Mouse (Mus musculus) thymus, adult 2 months (tissue): Measurements from ENCODE around the gene Ccser1. TPM values are rescaled to one million over a fixed set of nuclear protein-coding genes. Genes with fewer than 3 reads are reported as not detected.

Experiments
- DNase-seq: peaks from one replicate; pipeline ENCODE4 v3.0.0; 2021
- H3K27ac ChIP-seq: fragments of 200-500 bp; 2 replicates; pipeline ENCODE4 v1.5.1; 2012; ENCODE audit warnings: low read length, control low read depth; ENCODE audit not compliant: control insufficient read depth, insufficient read depth
- H3K27me3 ChIP-seq: fragments of 200-500 bp; 2 replicates; pipeline ENCODE4 v1.6.1; 2012; ENCODE audit warnings: mild to moderate bottlenecking, low read length, moderate library complexity, mixed read lengths; ENCODE audit not compliant: control insufficient read depth, insufficient read depth
- H3K36me3 ChIP-seq: fragments of 200-500 bp; 2 replicates; pipeline ENCODE4 v1.6.1; 2012; ENCODE audit warnings: mild to moderate bottlenecking, low read length, moderate library complexity; ENCODE audit not compliant: control insufficient read depth, insufficient read depth
- H3K4me1 ChIP-seq: fragments of 200-500 bp; replicated peaks from 2 replicates; pipeline ENCODE4 v1.6.1; 2012; ENCODE audit warnings: low read length; ENCODE audit not compliant: control insufficient read depth, insufficient read depth
- H3K4me3 ChIP-seq: fragments of 200-500 bp; 2 replicates; pipeline ENCODE4 v1.5.1; 2012; ENCODE audit warnings: mild to moderate bottlenecking, low read length, control low read depth, moderate library complexity; ENCODE audit not compliant: control insufficient read depth, insufficient read depth
- CTCF ChIP-seq: fragments of 200-500 bp; IDR thresholded peaks from 2 replicates; pipeline ENCODE4 v1.5.1; 2012; ENCODE audit warnings: mild to moderate bottlenecking, control low read depth, low read length, moderate library complexity, borderline replicate concordance; ENCODE audit not compliant: control insufficient read depth, poor library complexity, insufficient read depth; ENCODE audit errors: extremely low read depth
- POLR2A ChIP-seq: fragments of 200-500 bp; IDR thresholded peaks from 2 replicates; pipeline ENCODE4 v1.6.1; 2012; ENCODE audit warnings: mild to moderate bottlenecking, low read length, control low read depth, moderate library complexity; ENCODE audit not compliant: control insufficient read depth, poor library complexity, insufficient read depth; ENCODE audit errors: extremely low read depth
- WGBS: fragments of 180-500 bp; shearing (Covaris S2); methylation state at CpG from one replicate; pipeline ENCODE4 v1.1.7; 2018; 5-methylcytosine and 5-hydroxymethylcytosine counted together
- polyA plus RNA-seq: library from polyadenylated mRNA; depleted of rRNA; stranded (reverse); fragments of >200 nt; gene quantifications from 2 replicates; pipeline ENCODE4 v1.2.3, GENCODE M21; 2012

Gene Ccser1
- polyA plus RNA-seq, 1 experiment, result 1.6 TPM

DNA sequence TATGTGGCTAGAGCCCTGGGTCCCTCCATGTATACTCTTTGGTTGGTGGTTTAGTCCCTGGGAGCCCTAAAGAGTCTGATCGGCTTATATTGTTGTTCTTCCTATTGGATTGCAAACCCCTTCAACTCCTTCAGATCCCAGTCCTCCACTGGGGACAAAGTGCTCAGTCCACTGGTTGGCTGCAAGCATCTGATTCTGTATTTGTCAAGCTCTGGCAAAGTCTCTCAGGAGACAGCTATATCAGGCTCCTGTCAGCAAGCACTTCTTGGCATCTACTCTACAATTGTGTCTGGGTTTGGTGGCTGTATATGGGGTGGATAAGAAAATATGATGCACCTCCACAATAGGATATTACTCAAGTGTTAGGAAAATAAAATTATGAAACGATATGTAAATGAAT is 1187.7 kb downstream of the Ccser1 start:
- WGBS, result 94% methylated on average over 2 of the region's 2 CpGs
- no peaks in the 10 kb centered on the region for H3K4me1 ChIP-seq
- H3K4me3 ChIP-seq, result no peak overlapping the region
- no peak overlapping the region for H3K27ac ChIP-seq
- DNase-seq, result no peak
- H3K36me3 ChIP-seq, result no peaks in the 10 kb centered on the region
- TF ChIP-seq POLR2A (no peak), CTCF (no peak)
- H3K27me3 ChIP-seq, result no peaks in the 10 kb centered on the region
